Mouse (Mus musculus) layer of hippocampus, adult 11-12 months (tissue): ENCODE data around the gene Ezh2.
"Not testable (repeated sequence)": the region's sequence is repeated elsewhere in the genome, so short reads cannot be mapped to it uniquely, and the experiment has no call there.

Experiments
- DNase-seq: peaks from one replicate; pipeline ENCODE4 v3.0.0; 2022; ENCODE audit warnings: low spot score

The Ezh2 gene

GRCm38 (mm10) chr6:47594926-47595623 is at the start of gene Ezh2:
TSS of gene Ezh2 (minus strand) at chr6:47595341.
- peak; percentile 96 for DNase-seq

GRCm38 (mm10) chr6:47636527-47637076 is 41.5 kb upstream of the Ezh2 start:
- no peak for DNase-seq

GRCm38 (mm10) chr6:47635995-47636526 is 40.9 kb upstream of the Ezh2 start:
- no peak for DNase-seq

- DNase-seq, result no peak
Measured at GRCm38 (mm10) chr6:47635207-47635994, 40.3 kb upstream of the Ezh2 start.

GRCm38 (mm10) chr6:47633467-47633866 is 38.3 kb upstream of the Ezh2 start:
- no peak for DNase-seq

GRCm38 (mm10) chr6:47630061-47630460 is 34.9 kb upstream of the Ezh2 start:
- not testable (repeated sequence) for DNase-seq

GRCm38 (mm10) chr6:47627978-47628377 is 32.8 kb upstream of the Ezh2 start:
- DNase-seq, result no peak

- DNase-seq, result not testable (repeated sequence)
Measured at GRCm38 (mm10) chr6:47626976-47627375, 31.8 kb upstream of the Ezh2 start.

GRCm38 (mm10) chr6:47621039-47621438 is 25.9 kb upstream of the Ezh2 start:
- DNase-seq, result no peak

GRCm38 (mm10) chr6:47608306-47608705 is 13.2 kb upstream of the Ezh2 start:
- not testable (repeated sequence) for DNase-seq

- DNase-seq, result no peak
Measured at GRCm38 (mm10) chr6:47601931-47602330, 6.8 kb upstream of the Ezh2 start.

GRCm38 (mm10) chr6:47595696-47596095 is 555 bp upstream of the Ezh2 start:
- no peak for DNase-seq

- DNase-seq, result peak; percentile 60
Measured at GRCm38 (mm10) chr6:47594141-47594835, 853 bp downstream of the Ezh2 start.

- no peak for DNase-seq
Measured at GRCm38 (mm10) chr6:47593590-47593989, 1.6 kb downstream of the Ezh2 start.

- not testable (repeated sequence) for DNase-seq
Measured at GRCm38 (mm10) chr6:47587332-47587731, 7.8 kb downstream of the Ezh2 start.

GRCm38 (mm10) chr6:47572887-47573286 is 22.3 kb downstream of the Ezh2 start:
- no peak for DNase-seq

GRCm38 (mm10) chr6:47565326-47566035 is 29.7 kb downstream of the Ezh2 start:
- no peak for DNase-seq

- DNase-seq, result no peak
Measured at GRCm38 (mm10) chr6:47561426-47561825, 33.7 kb downstream of the Ezh2 start.

- DNase-seq, result no peak
Measured at GRCm38 (mm10) chr6:47560846-47561245, 34.3 kb downstream of the Ezh2 start.

- DNase-seq, result no peak
Measured at GRCm38 (mm10) chr6:47560407-47560806, 34.7 kb downstream of the Ezh2 start.

- DNase-seq, result no peak
Measured at GRCm38 (mm10) chr6:47559287-47559686, 35.9 kb downstream of the Ezh2 start.

GRCm38 (mm10) chr6:47552280-47552679 is 42.9 kb downstream of the Ezh2 start:
- DNase-seq, result no peak
